Mouse (Mus musculus): ENCODE measurements at regions not wholly inside any gene's neighbourhood (a gene's known extent, or its start where the extent isn't known, plus 50 kb on each side); places are given as distances from the start of the nearest gene placed in this dataset.

DNA sequence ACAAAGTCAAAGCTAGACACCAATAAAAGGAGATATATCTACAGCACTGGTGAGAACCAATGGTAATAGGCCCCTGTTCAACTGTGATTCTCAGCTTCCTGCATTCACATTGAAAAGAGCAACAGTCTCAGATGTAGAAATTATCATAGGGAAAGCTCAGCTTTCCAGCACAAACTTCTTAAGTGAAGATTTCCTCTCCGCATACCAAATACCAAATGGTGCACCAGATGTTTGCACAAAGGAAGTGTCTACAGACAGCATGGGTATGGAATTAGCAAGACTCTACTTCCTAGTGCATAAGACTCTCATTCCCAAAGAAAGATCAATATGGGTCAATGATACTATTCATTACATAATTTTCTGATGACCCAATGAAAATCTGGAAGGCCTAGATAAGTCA is 486.0 kb upstream of the Nox3 start:
- no peak overlapping the region for H3K4me3 ChIP-seq (ENCODE audit: insufficient read depth in 1 of 2, low read depth in 1 of 2, low read length in 2 of 2, poor library complexity in 1 of 2, severe bottlenecking in 1 of 2)
- no peaks in the 10 kb centered on the region for H3K4me1 ChIP-seq (ENCODE audit: control insufficient read depth in 2 of 2, insufficient read depth in 2 of 2, low read length in 2 of 2, poor library complexity in 1 of 2)
- H3K27ac ChIP-seq (ENCODE audit: insufficient read depth, low read depth, low read length, poor library complexity, severe bottlenecking): no peak overlapping the region
- TF ChIP-seq HCFC1 (IDR thresholded peaks at IDR 0.05; ENCODE audit: borderline replicate concordance, insufficient read depth, low read length): no peak
- no peak for TF ChIP-seq CHD2 (IDR thresholded peaks at IDR 0.05; ENCODE audit: low read depth, low read length)
- TF ChIP-seq ZNF384 (IDR thresholded peaks at IDR 0.05; ENCODE audit: low read depth, low read length): no peak
- TF ChIP-seq MAFK (IDR thresholded peaks at IDR 0.05; ENCODE audit: insufficient read depth, low read depth, low read length): no peak
- no peak for TF ChIP-seq ZC3H11A (IDR thresholded peaks at IDR 0.05; ENCODE audit: borderline replicate concordance, low read depth, low read length)
- DNase-seq (ENCODE audit: low read depth, low spot score): no peak
- H3K9ac ChIP-seq (ENCODE audit: insufficient read depth, low read depth, low read length, poor library complexity, severe bottlenecking): no peak overlapping the region
- H3K36me3 ChIP-seq (ENCODE audit: control insufficient read depth, insufficient read depth, low read length, poor library complexity, severe bottlenecking): no peaks in the 10 kb centered on the region
- in situ Hi-C loops (cut with MboI; ENCODE audit: low sequenced_read_pairs in 2 of 2, unreplicated experiment in 2 of 2): no loop called here
- no peaks in the 10 kb centered on the region for H3K9me3 ChIP-seq (ENCODE audit: control insufficient read depth, insufficient read depth, low read depth, low read length)

DNA sequence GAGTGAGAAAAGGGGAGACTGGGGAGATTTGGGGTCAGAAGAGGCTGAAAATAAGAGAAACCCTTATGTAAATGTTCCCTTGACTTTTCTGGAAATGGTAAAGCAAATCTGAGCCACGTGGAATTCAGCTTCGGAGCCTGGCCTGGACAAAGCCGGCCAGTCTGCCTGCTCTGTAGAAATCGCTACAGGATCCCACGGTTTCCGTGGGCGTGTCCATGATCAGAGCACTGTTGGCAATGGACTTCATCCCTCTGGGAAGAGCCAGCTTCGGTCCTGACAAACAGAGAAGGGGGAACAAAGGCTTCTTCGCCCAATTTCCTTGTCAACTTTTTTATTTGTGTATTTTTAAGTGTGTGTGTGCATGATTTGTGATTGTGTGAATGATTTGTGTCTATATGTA is 490.7 kb upstream of the Nox3 start:
- in situ Hi-C loops (cut with MboI; ENCODE audit: low sequenced_read_pairs in 2 of 2, unreplicated experiment in 2 of 2): no loop called here

DNA sequence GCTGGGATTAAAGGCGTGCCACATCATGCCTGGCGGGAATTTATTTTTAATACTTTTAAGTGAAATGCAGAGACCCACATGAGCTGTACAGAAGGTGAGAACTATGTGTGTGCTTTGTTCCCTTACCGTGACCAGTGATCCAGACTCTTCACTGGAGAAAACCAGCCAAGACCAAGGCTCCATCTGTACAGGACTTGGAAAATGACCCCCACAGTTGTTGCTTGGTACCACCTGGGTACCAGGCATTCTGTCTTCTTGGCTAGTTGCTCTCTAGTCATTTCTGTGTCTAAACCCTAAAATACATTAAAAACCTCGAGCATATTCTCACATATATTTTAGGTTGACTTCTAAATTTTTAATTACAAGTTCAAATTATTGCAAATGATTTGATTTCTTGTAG is 491.5 kb upstream of the Nox3 start:
- no peak overlapping the region for H3K9ac ChIP-seq (ENCODE audit: insufficient read depth, low read depth, low read length, poor library complexity, severe bottlenecking)
- no peaks in the 10 kb centered on the region for H3K9me3 ChIP-seq (ENCODE audit: control insufficient read depth, insufficient read depth, low read depth, low read length)
- in situ Hi-C loops (cut with MboI; ENCODE audit: low sequenced_read_pairs in 2 of 2, unreplicated experiment in 2 of 2): no loop called here
- H3K4me1 ChIP-seq (ENCODE audit: control insufficient read depth in 2 of 2, insufficient read depth in 2 of 2, low read length in 2 of 2, poor library complexity in 1 of 2): no peaks in the 10 kb centered on the region
- no peak overlapping the region for H3K27ac ChIP-seq (ENCODE audit: insufficient read depth, low read depth, low read length, poor library complexity, severe bottlenecking)
- TF ChIP-seq ZC3H11A (IDR thresholded peaks at IDR 0.05; ENCODE audit: borderline replicate concordance, low read depth, low read length) (no peak), MAFK (IDR thresholded peaks at IDR 0.05; ENCODE audit: insufficient read depth, low read depth, low read length) (no peak), ZNF384 (IDR thresholded peaks at IDR 0.05; ENCODE audit: low read depth, low read length) (no peak), CHD2 (IDR thresholded peaks at IDR 0.05; ENCODE audit: low read depth, low read length) (no peak), HCFC1 (IDR thresholded peaks at IDR 0.05; ENCODE audit: borderline replicate concordance, insufficient read depth, low read length) (no peak)
- H3K36me3 ChIP-seq (ENCODE audit: control insufficient read depth, insufficient read depth, low read length, poor library complexity, severe bottlenecking): no peaks in the 10 kb centered on the region
- H3K4me3 ChIP-seq (ENCODE audit: insufficient read depth in 1 of 2, low read depth in 1 of 2, low read length in 2 of 2, poor library complexity in 1 of 2, severe bottlenecking in 1 of 2): no peak overlapping the region
- no peak for DNase-seq (ENCODE audit: low read depth, low spot score)

More for the DNA sequence above, 490.7 kb upstream of the Nox3 start:
- no peak overlapping the region for H3K4me3 ChIP-seq (ENCODE audit: insufficient read depth in 1 of 2, low read depth in 1 of 2, low read length in 2 of 2, poor library complexity in 1 of 2, severe bottlenecking in 1 of 2)
- TF ChIP-seq CHD2 (IDR thresholded peaks at IDR 0.05; ENCODE audit: low read depth, low read length): no peak
- no peak for TF ChIP-seq MAFK (IDR thresholded peaks at IDR 0.05; ENCODE audit: insufficient read depth, low read depth, low read length)
- TF ChIP-seq ZNF384 (IDR thresholded peaks at IDR 0.05; ENCODE audit: low read depth, low read length): no peak
- TF ChIP-seq ZC3H11A (IDR thresholded peaks at IDR 0.05; ENCODE audit: borderline replicate concordance, low read depth, low read length): no peak
- no peak for TF ChIP-seq HCFC1 (IDR thresholded peaks at IDR 0.05; ENCODE audit: borderline replicate concordance, insufficient read depth, low read length)
- no peak overlapping the region for H3K27ac ChIP-seq (ENCODE audit: insufficient read depth, low read depth, low read length, poor library complexity, severe bottlenecking)
- no peak for DNase-seq (ENCODE audit: low read depth, low spot score)
- H3K9me3 ChIP-seq (ENCODE audit: control insufficient read depth, insufficient read depth, low read depth, low read length): no peaks in the 10 kb centered on the region
- no peaks in the 10 kb centered on the region for H3K36me3 ChIP-seq (ENCODE audit: control insufficient read depth, insufficient read depth, low read length, poor library complexity, severe bottlenecking)
- no peak overlapping the region for H3K9ac ChIP-seq (ENCODE audit: insufficient read depth, low read depth, low read length, poor library complexity, severe bottlenecking)
- no peaks in the 10 kb centered on the region for H3K4me1 ChIP-seq (ENCODE audit: control insufficient read depth in 2 of 2, insufficient read depth in 2 of 2, low read length in 2 of 2, poor library complexity in 1 of 2)

DNA sequence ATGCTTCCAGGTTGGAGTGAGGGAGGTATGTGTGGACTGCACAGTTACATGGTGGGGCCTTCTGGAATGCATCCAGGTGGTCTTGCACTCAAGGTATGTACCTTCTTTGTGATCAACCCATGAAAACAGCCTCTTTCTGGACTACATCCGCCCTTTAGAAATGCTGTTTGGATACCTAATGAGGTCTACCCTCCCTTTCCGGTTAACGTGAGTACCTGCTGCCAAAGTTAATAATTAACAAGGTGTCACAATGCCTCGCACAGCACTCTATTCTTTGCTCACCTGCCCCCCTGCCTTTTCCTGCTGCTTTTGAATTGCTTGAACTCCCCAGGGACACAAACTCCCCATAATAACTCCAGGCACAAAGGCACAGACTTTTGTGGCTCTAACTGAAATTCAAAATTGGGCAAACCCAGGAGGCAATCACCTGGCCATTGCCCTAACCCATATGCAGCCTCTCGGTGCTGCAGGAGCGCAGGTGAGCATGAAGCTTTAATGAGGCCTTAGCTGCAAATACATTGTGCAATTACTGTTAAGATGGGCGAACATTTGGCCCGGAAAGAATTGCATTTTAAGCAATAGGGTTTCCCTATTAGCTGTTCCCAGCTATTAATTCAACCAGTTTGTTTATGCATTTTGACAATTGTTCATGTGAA is 500.9 kb upstream of the Nox3 start:
- TF ChIP-seq ZNF384 (IDR thresholded peaks at IDR 0.05; ENCODE audit: low read depth, low read length) (no peak), ZC3H11A (IDR thresholded peaks at IDR 0.05; ENCODE audit: borderline replicate concordance, low read depth, low read length) (no peak), HCFC1 (IDR thresholded peaks at IDR 0.05; ENCODE audit: borderline replicate concordance, insufficient read depth, low read length) (no peak), MAFK (IDR thresholded peaks at IDR 0.05; ENCODE audit: insufficient read depth, low read depth, low read length) (no peak), CHD2 (IDR thresholded peaks at IDR 0.05; ENCODE audit: low read depth, low read length) (no peak)
- in situ Hi-C loops (cut with MboI; ENCODE audit: low sequenced_read_pairs in 2 of 2, unreplicated experiment in 2 of 2): no loop called here
- no peak for DNase-seq (ENCODE audit: low read depth, low spot score)

More for the DNA sequence above, 500.9 kb upstream of the Nox3 start:
- Histone ChIP-seq H3K9me3 (ENCODE audit: control insufficient read depth, insufficient read depth, low read depth, low read length) (no peaks in the 10 kb centered on the region), H3K4me1 (ENCODE audit: control insufficient read depth in 2 of 2, insufficient read depth in 2 of 2, low read length in 2 of 2, poor library complexity in 1 of 2) (peaks cover 0 to 6% of the 10 kb centered on the region in 2 experiments; a peak in 1 of 4 replicates), H3K27ac (ENCODE audit: insufficient read depth, low read depth, low read length, poor library complexity, severe bottlenecking) (no peak overlapping the region), H3K36me3 (ENCODE audit: control insufficient read depth, insufficient read depth, low read length, poor library complexity, severe bottlenecking) (no peaks in the 10 kb centered on the region), H3K9ac (ENCODE audit: insufficient read depth, low read depth, low read length, poor library complexity, severe bottlenecking) (no peak overlapping the region), H3K4me3 (ENCODE audit: insufficient read depth in 1 of 2, low read depth in 1 of 2, low read length in 2 of 2, poor library complexity in 1 of 2, severe bottlenecking in 1 of 2) (no peak overlapping the region)

Measured in ES-E14 (cell line).